Comparison of ENCODE assay signal across 24 mouse cellular contexts in genomic region chr9:109902246-109902645, GRCm38 (mm10). TPM values are rescaled to one million over a fixed set of nuclear protein-coding genes. Genes with fewer than 3 reads are reported as not detected.
DNase-seq lines count a peak whose midpoint lies in the region; ATAC-seq lines count a peak whose summit lies in the region.
"Had no signal": no experiment of that assay in that cellular context is flagged by ENCODE, and none has a peak within 500 bp of the region (broad histone marks: within the 10 kb centered on the region; RNA-seq: fewer than 3 reads in every experiment).

No protein-coding gene starts in this region.

- H3K27ac ChIP-seq in midbrain, embryonic 11.5 days (ENCODE audit: low read depth, low read length), result no peak overlapping the region
- no peak overlapping the region for H3K27ac ChIP-seq in midbrain, embryonic 13.5 days
- no peak overlapping the region for H3K27ac ChIP-seq in neural tube, embryonic 15.5 days (replicated peaks)
- H3K27ac ChIP-seq: embryonic facial prominence, embryonic 15.5 days; forebrain, embryonic 10.5 days; heart, embryonic 13.5 days; hindbrain, embryonic 13.5 days; hindbrain, postnatal 0 days had no signal

- H3K9ac ChIP-seq in midbrain, embryonic 11.5 days (ENCODE audit: low read length), result no peak overlapping the region
- H3K9ac ChIP-seq in midbrain, embryonic 13.5 days (replicated peaks), result no peak overlapping the region
- H3K9ac ChIP-seq in neural tube, embryonic 15.5 days (replicated peaks), result no peak overlapping the region
- H3K9ac ChIP-seq: embryonic facial prominence, embryonic 15.5 days; heart, embryonic 13.5 days; hindbrain, embryonic 13.5 days had no signal

- no peak for ATAC-seq in midbrain, embryonic 11.5 days (ENCODE audit: low FRiP score)
- ATAC-seq in midbrain, embryonic 13.5 days, result no peak
- ATAC-seq in neural tube, embryonic 15.5 days (ENCODE audit: low FRiP score), result no peak
- ATAC-seq: forebrain, embryonic 16.5 days; hindbrain, postnatal 0 days; Patski had no signal

- peak; percentile 89 for DNase-seq in heart, adult 11 months
- DNase-seq in heart, postnatal 4 days, result no peak
- peak; percentile 44 for DNase-seq in midbrain, embryonic 11.5 days (ENCODE audit: low spot score, missing footprints)
- DNase-seq in R1 (ENCODE audit: low read depth, low spot score), result peak; percentile 85
- no peak for DNase-seq in layer of hippocampus, adult 11-12 months (ENCODE audit: low spot score)
- DNase-seq: adrenal gland, postnatal 10 days; cerebellum, adult 11 months; cerebellum, adult 8-10 months; cerebellum, postnatal 14 days; embryo, embryonic 11 days; gastrocnemius, postnatal 36 days; kidney, adult 18-20 months had no signal

- no peaks in the 10 kb centered on the region for H3K4me1 ChIP-seq in midbrain, embryonic 11.5 days (ENCODE audit: control insufficient read depth, insufficient read depth, low read length)
- H3K4me1 ChIP-seq in midbrain, embryonic 13.5 days (replicated peaks), result no peaks in the 10 kb centered on the region
- no peaks in the 10 kb centered on the region for H3K4me1 ChIP-seq in neural tube, embryonic 15.5 days
- H3K4me1 ChIP-seq: embryonic facial prominence, embryonic 15.5 days had no signal

- no peaks in the 10 kb centered on the region for H3K9me3 ChIP-seq in midbrain, embryonic 11.5 days (ENCODE audit: control insufficient read depth, low read length)
- no peaks in the 10 kb centered on the region for H3K9me3 ChIP-seq in midbrain, embryonic 13.5 days
- no peaks in the 10 kb centered on the region for H3K9me3 ChIP-seq in neural tube, embryonic 15.5 days (replicated peaks)
- H3K9me3 ChIP-seq: embryonic facial prominence, embryonic 15.5 days; forebrain, embryonic 10.5 days; heart, embryonic 13.5 days; hindbrain, embryonic 13.5 days had no signal

- no peak overlapping the region for H3K4me3 ChIP-seq in midbrain, embryonic 11.5 days (ENCODE audit: low read depth, low read length)
- H3K4me3 ChIP-seq in midbrain, embryonic 13.5 days (replicated peaks), result no peak overlapping the region
- no peak overlapping the region for H3K4me3 ChIP-seq in neural tube, embryonic 15.5 days (replicated peaks)
- H3K4me3 ChIP-seq: embryonic facial prominence, embryonic 15.5 days; erythroblast, embryonic 14.5 days; forebrain, embryonic 10.5 days; heart, embryonic 13.5 days; hindbrain, embryonic 13.5 days had no signal

- WGBS in midbrain, embryonic 11.5 days, result 60% methylated on average over 4 of the region's 4 CpGs
- WGBS in midbrain, embryonic 13.5 days, result 63% methylated on average over 4 of the region's 4 CpGs
- WGBS in neural tube, embryonic 15.5 days, result 69% methylated on average over 4 of the region's 4 CpGs

- no peak overlapping the region for H3K4me2 ChIP-seq in midbrain, embryonic 11.5 days
- no peak overlapping the region for H3K4me2 ChIP-seq in midbrain, embryonic 13.5 days (replicated peaks)
- H3K4me2 ChIP-seq in neural tube, embryonic 15.5 days, result no peak overlapping the region
- H3K4me2 ChIP-seq: embryonic facial prominence, embryonic 15.5 days; heart, embryonic 13.5 days; hindbrain, embryonic 13.5 days had no signal

- no peaks in the 10 kb centered on the region for H3K36me3 ChIP-seq in midbrain, embryonic 11.5 days (ENCODE audit: control insufficient read depth, insufficient read depth, low read length)
- no peaks in the 10 kb centered on the region for H3K36me3 ChIP-seq in midbrain, embryonic 13.5 days
- no peaks in the 10 kb centered on the region for H3K36me3 ChIP-seq in neural tube, embryonic 15.5 days
- H3K36me3 ChIP-seq: embryonic facial prominence, embryonic 15.5 days; heart, embryonic 13.5 days; hindbrain, embryonic 13.5 days had no signal

- no peaks in the 10 kb centered on the region for H3K27me3 ChIP-seq in midbrain, embryonic 11.5 days (ENCODE audit: control insufficient read depth, insufficient read depth, low read length)
- no peaks in the 10 kb centered on the region for H3K27me3 ChIP-seq in midbrain, embryonic 13.5 days
- no peaks in the 10 kb centered on the region for H3K27me3 ChIP-seq in neural tube, embryonic 15.5 days (replicated peaks)
- H3K27me3 ChIP-seq: CH12.LX; embryonic facial prominence, embryonic 15.5 days; heart, embryonic 13.5 days; hindbrain, embryonic 13.5 days; Patski had no signal

RNA-seq across cellular contexts. Expression of gene Cdc25a, which starts 26.9 kb away (rescaled TPM):
- total RNA-seq in heart, postnatal 4 days (2021), result 10 to 100 TPM; 16.3 to 17.2 TPM
- polyA plus RNA-seq in midbrain, embryonic 11.5 days (2014; fragmentation: Nextera tagmentation; extraction: Ambion mirVana), result 33.6 and 36.9 TPM in 2 replicates
- 20.2 and 23.1 TPM in 2 replicates for polyA plus RNA-seq in midbrain, embryonic 13.5 days (2015; fragmentation: Nextera tagmentation; extraction: Ambion mirVana)
- 10.4 and 15.2 TPM in 2 replicates for polyA plus RNA-seq in neural tube, embryonic 15.5 days (2015; fragmentation: Nextera tagmentation; extraction: Ambion mirVana)

RNA-seq across cellular contexts. Expression of gene Map4, which starts 29.0 kb away (rescaled TPM):
- total RNA-seq in heart, postnatal 4 days (2021), result 100 to 1,000 TPM; 282 to 291 TPM
- 80.1 and 81.4 TPM in 2 replicates for polyA plus RNA-seq in midbrain, embryonic 11.5 days (2014; fragmentation: Nextera tagmentation; extraction: Ambion mirVana)
- polyA plus RNA-seq in midbrain, embryonic 13.5 days (2015; fragmentation: Nextera tagmentation; extraction: Ambion mirVana), result 127 and 129 TPM in 2 replicates
- 169 and 180 TPM in 2 replicates for polyA plus RNA-seq in neural tube, embryonic 15.5 days (2015; fragmentation: Nextera tagmentation; extraction: Ambion mirVana)

RNA-seq across cellular contexts. Expression of gene Camp, which starts 52.8 kb away (rescaled TPM):
- total RNA-seq in heart, postnatal 4 days (2021), result 1 to 10 TPM in 1 of 2 experiments, under 1 TPM in 1; 0.50 to 1.0 TPM
- polyA plus RNA-seq in midbrain, embryonic 11.5 days (2014; fragmentation: Nextera tagmentation; extraction: Ambion mirVana), result 0.25 and 0.30 TPM in 2 replicates
- 0.22 and 0.55 TPM in 2 replicates for polyA plus RNA-seq in midbrain, embryonic 13.5 days (2015; fragmentation: Nextera tagmentation; extraction: Ambion mirVana)
- polyA plus RNA-seq in neural tube, embryonic 15.5 days (2015; fragmentation: Nextera tagmentation; extraction: Ambion mirVana), result 1.3 TPM in 2 replicates
- total RNA-seq: CH12.LX; gastrocnemius, adult 18-20 months; gastrocnemius, postnatal 36 days had no signal
- polyA plus RNA-seq: forebrain, embryonic 10.5 days; forebrain, embryonic 16.5 days; Patski had no signal

Comparison
In these comparisons a context has a peak if more than half of its experiments do, and no peak if none do; other contexts are left out.
1. DNase-seq: peak in heart, adult 11 months (single experiment), midbrain, embryonic 11.5 days (single experiment) and R1 (single experiment); none in heart, postnatal 4 days (single experiment) and layer of hippocampus, adult 11-12 months (single experiment).